Mouse (Mus musculus) olfactory bulb, adult 2 months (tissue): ENCODE measurements around the gene Tbx21.

Source experiments
- CTCF ChIP-seq: fragments of 200-500 bp; IDR thresholded peaks from 2 replicates; pipeline ENCODE4 v1.5.1; 2012; ENCODE audit warnings: low read depth, mild to moderate bottlenecking, low read length, moderate library complexity; ENCODE audit not compliant: insufficient read depth
- POLR2A ChIP-seq: fragments of 200-500 bp; IDR thresholded peaks from 2 replicates; pipeline ENCODE4 v1.6.1; 2012; ENCODE audit warnings: mild to moderate bottlenecking, low read depth, low read length, moderate library complexity; ENCODE audit not compliant: insufficient read depth

- no peak for TF ChIP-seq CTCF
- TF ChIP-seq POLR2A, result no peak
These were observed 34.8 kb downstream of the Tbx21 start for GRCm38 (mm10) chr11:97080291-97080690.
